Mouse (Mus musculus) frontal cortex, adult 2 months (tissue): ENCODE measurements around the gene Xxylt1. TPM values are rescaled to one million over a fixed set of nuclear protein-coding genes. Genes with fewer than 3 reads are reported as not detected.
A peak's percentile ranks its signal among the peaks of the same experiment; 100 is the strongest.

Source experiments
- DNase-seq, 2 experiments: peaks; one replicate each; pipeline ENCODE4 v3.0.0; 2022; ENCODE audit warnings: low spot score in 1 of 2; ENCODE audit errors: extremely low spot score in 1 of 2
- polyA plus RNA-seq: library from polyadenylated mRNA; depleted of rRNA; stranded (reverse); fragments of >200 nt; gene quantifications from 2 replicates; pipeline ENCODE4 v1.2.3, GENCODE M21; 2012

The Xxylt1 gene
- polyA plus RNA-seq, 1 experiment: 14.3 TPM

- no peak for DNase-seq
These were observed 85.8 kb downstream of the Xxylt1 start for GRCm38 (mm10) chr16:30995446-30995845.

GRCm38 (mm10) chr16:30994881-30995280, 86.4 kb downstream of the Xxylt1 start:
- no peak for DNase-seq

DNA sequence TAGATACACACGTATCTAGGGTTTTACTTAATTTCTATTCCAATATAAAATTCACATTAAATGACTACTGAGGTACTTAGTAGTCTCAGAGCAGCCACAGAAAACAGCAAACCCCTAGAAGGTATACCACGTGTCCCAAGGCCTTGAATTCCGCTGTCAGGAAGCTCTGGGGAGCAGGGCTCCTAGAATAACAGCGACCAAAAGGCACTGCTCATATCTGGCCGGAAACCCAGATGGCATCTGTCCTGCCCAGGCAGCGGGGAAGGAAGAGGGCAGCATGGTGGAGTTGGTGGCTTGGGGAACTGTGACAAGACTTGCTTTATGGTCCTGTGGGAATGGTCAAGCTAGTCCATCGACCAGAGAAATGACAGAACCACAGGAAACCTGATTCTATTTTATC, 86.9 kb downstream of the Xxylt1 start:
- DNase-seq: no peak

- DNase-seq: no peak
These were observed 88.7 kb downstream of the Xxylt1 start for GRCm38 (mm10) chr16:30992568-30992967.

- DNase-seq: no peak
These were observed 90.6 kb downstream of the Xxylt1 start for GRCm38 (mm10) chr16:30990661-30991060.

DNA sequence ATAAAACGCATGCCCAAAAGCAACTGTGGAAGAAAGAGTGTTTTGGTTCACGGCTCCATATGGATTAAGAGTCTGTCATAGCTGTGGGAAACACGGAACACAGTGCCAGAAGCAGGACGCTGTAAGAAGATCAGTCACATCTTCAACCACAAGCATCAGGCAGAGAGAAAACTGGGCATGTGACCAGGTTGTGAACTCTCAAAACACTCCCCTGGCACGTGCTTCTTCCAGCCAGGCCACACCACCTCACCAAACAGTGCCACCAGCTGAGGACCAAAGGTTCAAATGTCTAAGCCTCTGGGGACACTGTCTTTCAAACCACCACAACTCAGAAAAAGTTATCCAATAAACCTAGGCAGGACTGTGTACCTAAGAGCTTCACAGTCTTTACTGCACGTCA, 93.0 kb downstream of the Xxylt1 start:
- DNase-seq: no peak

DNA sequence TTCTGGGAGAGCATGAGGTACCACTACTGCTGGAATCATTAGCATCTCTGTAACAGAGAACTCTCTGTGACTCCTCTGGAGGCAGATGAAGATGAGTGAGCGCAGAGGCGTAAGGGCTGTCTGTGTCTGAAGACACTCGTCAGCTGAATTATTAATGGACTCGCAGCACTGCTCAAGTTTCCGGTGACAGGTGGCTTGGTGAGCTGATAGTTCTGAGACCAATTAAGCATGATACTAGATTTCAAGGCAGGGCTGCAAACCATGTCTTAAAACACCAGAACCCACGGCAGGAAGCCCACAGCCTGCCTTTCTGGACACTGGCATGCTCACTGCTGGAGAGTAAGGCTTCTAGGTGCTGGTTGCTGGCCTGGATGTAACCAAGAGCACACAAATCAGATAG, 93.5 kb downstream of the Xxylt1 start:
- no peak for DNase-seq

DNA sequence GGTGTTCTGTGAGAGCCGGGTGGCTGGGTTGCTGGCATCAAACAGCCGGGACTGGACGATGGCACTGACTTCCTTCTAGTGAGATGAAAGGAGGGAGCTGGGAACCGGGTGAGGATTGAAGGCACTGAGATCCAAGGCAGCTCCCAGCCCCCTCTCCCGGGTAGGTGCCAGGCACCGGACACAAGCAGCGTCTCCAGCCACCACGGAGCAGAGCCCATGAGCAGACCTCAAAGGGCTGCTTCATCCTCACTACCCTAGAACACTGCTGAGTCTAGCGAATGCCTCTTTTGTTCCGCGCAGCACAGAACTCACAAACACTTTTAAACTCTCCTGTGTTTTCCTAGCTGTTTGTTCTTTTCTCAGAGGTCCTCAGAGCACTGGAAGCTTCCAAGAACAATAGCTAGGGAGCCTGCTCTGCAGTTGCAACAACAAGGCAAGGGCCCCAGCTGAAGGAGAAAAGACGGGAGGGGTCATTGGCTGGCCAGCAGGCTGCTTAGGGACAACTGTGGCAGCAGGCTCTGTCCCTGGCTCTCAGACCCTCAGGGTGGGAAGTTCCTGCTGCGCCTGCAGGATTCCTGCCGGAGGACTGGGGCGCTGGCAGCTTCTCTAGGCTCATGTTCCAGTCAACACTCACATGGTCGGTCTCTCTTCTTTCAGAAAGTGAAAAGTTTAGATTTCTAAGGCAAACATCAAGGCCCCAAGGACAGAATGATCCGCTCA, 96.2 kb downstream of the Xxylt1 start:
- no peak for DNase-seq

- no peak for DNase-seq
These were observed 97.1 kb downstream of the Xxylt1 start for GRCm38 (mm10) chr16:30984101-30984500.

DNA sequence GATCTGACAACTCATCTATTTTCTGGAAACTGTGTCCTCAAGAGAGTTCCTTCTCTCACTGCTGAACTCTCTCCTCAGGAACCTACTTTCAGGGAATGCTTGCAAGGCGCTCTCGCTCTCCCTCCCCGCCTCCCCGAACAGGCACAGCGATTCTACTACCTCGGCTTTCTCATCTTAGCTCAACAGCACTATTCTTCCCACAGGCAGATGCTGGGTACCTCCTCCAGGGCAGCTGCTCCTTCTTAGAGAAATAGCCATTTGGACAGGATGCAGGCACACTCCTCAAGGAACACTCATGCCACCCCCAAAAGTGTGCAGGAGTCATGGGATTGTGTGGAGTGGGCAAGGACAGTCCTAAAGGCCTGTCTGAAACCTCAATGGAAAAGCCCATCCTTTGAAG, 97.5 kb downstream of the Xxylt1 start:
- DNase-seq: peak; percentile 74 to 78

DNA sequence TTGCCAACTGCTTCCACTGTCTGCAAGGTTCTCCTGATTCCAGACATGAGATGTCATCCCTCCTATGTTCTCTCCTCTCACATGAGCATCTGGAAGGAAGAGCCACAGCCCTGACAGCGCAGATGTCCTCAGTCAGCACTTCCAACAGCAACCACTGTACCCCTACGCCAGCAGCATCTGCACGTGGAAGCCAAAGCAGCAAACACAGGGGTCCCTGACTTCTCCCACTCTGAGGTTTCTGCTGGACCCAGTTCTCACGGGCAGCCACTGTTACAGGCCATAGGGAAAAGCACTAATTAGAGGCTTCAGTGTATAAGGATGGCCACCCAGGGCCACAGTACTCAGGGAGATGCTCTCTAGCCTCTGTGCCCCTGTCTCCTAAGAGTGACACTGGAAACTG, 98.0 kb downstream of the Xxylt1 start:
- DNase-seq: no peak

DNA sequence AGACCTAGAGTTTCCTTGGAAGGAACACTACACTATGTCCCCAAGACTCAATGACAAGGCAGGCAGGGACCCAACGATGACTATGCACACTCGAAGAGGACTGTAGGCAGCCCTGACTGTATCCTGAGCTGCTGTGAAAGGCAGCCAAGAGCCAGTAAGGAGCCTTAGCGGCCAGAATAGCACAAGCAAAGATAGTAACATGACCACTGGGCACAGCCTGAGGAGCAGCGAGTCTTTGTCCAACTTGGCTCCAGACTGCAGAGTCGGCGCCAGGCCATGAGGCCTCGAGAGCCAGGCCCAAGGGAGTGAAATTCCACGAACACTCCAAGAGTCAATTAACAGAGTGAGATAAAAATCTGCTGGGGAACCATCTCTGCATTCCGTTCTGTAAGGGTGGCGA, 99.9 kb downstream of the Xxylt1 start:
- no peak for DNase-seq

- no peak for DNase-seq
These were observed 101.3 kb downstream of the Xxylt1 start for GRCm38 (mm10) chr16:30979905-30980304.

- DNase-seq: no peak
These were observed 103.5 kb downstream of the Xxylt1 start for GRCm38 (mm10) chr16:30977728-30978127.

GRCm38 (mm10) chr16:30977186-30977585, 104.0 kb downstream of the Xxylt1 start:
- peak; percentile 91 to 97 for DNase-seq

- DNase-seq: no peak
These were observed 106.7 kb downstream of the Xxylt1 start for GRCm38 (mm10) chr16:30974549-30974948.

- no peak for DNase-seq
These were observed 107.8 kb downstream of the Xxylt1 start for GRCm38 (mm10) chr16:30973416-30973815.

DNA sequence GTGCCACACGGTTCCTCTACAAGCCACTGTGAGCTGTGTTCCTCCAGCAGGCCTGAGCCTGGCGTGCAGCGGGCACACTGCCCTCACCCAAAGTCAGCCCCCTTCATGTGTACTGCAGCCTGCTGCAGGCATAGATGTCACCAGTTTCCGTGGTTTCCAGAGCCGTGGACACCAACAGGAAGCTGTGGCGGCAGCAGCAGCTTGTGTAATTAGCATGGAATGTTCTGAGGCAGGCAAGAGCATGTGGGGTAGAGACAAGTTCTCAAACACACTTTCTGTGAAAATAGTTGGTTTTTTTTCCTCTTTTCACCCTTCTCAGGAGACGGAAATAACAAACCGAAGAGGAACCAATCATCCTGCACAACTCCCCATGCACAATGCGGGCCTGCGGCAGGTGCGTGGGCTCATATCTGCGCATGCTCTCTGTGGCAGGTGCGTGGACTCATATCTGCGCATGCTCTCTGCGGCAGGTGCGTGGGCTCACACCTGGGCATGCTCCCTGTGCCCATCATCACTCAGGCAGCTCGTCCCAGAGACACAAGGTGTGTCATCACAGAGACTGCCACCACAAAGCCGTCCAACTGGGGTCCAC, 109.2 kb downstream of the Xxylt1 start:
- no peak for DNase-seq

DNA sequence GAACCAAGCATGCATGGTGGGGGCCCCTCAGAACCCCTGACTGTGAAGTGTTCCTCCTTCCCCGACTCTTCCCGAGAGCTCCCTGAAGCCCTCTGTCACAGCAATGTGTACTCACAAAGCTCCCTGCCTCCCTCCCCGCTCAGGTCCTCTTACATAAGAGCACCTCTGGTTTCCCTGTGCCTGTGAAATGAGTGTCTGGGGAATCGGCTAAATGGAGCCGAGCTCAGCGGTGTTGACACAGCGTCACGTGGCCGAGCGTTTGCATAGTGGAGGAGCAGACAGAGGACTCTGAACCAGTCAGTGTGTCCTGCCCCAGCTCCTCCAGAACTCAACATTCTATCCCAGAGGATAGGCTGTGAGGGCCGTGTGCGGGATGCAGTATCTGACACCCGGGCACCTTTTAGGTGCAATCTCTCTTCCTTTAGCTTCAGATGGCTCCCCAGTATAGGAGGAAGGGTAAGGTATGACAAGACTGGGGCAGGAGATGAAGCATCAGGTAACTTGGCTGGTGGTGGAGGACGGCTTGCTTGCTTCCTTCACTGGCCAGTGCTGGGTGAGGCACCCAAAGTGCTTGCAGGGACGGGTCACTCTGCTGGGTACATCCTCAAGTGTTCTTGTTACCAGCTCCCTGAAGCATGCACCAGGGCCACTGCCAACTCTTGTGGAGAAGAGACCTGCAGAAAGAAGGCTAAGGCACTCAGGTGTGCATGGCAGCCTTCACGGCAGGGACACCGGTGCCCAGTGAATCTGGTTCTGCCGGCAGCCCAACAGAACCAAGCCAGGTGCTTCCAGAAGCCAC, 111.8 kb downstream of the Xxylt1 start:
- peak; percentile 22 to 73 for DNase-seq

DNA sequence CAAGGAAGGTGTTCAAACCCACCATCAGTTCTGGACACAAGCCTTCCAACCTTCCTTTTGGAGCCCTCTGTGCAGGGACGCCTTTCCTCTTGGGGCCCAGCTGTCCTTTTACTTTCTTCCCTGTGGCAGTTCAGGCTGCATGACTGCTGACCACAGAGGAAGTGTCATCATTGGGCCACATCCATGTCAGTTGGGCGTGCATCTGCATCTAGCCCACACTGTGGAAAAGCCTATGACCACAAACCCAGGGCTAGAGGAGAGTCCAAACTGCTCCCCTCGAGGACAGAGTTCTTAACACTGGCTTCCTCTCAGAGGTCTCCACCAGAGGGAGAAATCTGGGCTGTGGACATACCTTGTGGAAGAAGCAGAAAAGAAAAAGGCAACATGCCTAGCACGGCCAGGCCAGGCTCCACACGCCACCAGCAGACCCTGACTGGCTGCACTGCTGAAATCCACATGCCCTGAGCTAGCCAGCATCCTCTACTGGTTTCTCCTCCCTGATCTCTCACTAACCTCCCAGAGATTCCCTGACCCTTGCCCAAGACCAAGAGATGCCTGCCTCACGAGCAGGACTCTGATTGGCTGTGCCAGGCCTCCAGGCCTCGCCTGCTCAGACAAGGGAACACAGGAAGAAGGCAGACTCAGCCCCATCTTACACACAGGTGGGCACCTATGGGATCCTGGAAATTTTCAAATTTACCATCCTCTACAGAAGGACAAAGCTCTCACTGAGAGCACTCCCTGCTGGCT, 112.7 kb downstream of the Xxylt1 start:
- DNase-seq: no peak

GRCm38 (mm10) chr16:30966684-30967083, 114.5 kb downstream of the Xxylt1 start:
- no peak for DNase-seq
